Mouse (Mus musculus) pancreas, adult 10 weeks (tissue): Measurements from ENCODE around the gene Cul3. TPM values are rescaled to one million over a fixed set of nuclear protein-coding genes. Genes with fewer than 3 reads are reported as not detected.

Experiments used
- polyA plus RNA-seq: library from polyadenylated mRNA; stranded (reverse); fragments of 350-450 nt; fragmentation: Illumina TruSeq; extraction: RNeasy Lipid Tissue Mini Kit (QIAGEN cat#74804); gene quantifications from one replicate; pipeline ENCODE4 v1.2.3, GENCODE M21; 2015; ENCODE audit warnings: low read depth, low replicate concordance; ENCODE audit not compliant: insufficient read depth

The Cul3 gene
- polyA plus RNA-seq: 20.4 TPM

GRCm38 (mm10) chr1:80340436-80341376 lies at the start of gene Cul3:
TSS of gene Cul3 (minus strand) at chr1:80340480.

GRCm38 (mm10) chr1:80218268-80218667 lies 122.0 kb downstream of the Cul3 start, which contains the start of gene Fam124b:
TSS of gene Fam124b (minus strand) at chr1:80218473.

Other genes with a start within 250 kb of the Cul3 start
- not detected for gene Fam124b, start 122.0 kb downstream of the Cul3 start, polyA plus RNA-seq
- not detected for gene Gm45261, start 121.0 kb upstream of the Cul3 start, polyA plus RNA-seq